Mouse (Mus musculus): ENCODE data around the gene Cdyl2.

The Cdyl2 gene

DNA sequence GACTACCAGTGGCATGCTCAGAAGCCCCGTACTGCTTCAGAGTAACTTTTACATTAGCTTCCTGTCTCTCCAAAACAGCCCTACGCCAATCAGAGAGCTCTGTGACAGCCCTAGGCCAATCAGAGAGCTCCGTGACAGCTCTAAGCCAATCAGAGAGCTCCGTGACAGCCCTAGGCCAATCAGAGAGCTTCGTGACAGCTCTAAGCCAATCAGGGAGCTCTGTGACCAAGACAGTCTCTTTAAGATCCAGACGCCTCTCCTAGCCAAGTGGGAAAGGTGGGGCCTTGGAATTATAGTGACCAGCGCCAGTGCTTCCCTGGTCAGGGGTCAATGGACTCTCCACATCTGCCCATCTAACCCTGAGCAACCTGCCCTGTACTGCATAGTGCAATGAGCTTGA is 62.2 kb downstream of the Cdyl2 start:
- no peak for DNase-seq

DNA sequence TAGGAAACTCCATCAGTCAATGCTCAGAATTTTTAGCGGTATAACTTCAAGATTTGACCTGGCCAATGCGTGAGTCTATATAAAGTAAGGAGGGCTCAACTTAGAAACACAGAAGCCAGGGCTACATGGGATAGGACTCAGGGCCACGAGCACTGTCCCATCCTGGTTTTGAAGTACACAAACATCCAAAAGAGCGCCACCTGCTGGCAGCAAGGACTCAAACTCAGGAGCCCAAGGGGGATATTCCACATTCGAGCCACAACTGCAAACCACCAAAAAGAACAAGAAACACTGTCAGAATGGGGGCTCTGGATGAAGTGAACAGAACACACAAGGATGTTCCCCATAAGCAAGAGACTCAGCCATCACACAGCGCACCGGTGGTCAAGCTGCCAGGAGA is 63.8 kb downstream of the Cdyl2 start:
- DNase-seq, result no peak

GRCm38 (mm10) chr8:116666781-116667325 is 65.9 kb downstream of the Cdyl2 start:
- no peak for DNase-seq

DNA sequence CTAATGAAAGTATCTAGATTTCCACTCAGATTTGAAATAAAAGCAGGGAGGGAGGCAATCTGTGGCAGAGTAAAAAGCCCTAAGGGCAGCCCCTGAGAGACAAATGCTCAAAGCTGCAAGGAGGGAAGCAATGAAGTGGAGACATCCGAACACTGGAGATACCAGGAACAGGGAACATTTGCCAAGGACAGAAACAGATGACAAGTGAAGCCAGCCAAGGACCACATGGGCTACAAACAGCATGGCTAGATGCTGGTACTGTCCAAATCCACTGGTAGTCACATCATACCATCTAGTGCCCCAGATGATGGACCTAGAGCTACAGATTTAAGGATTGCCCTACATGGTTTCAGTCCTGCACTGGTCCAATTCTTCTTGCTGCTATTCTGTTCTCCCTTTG is 71.3 kb downstream of the Cdyl2 start:
- no peak for DNase-seq

- DNase-seq, result no peak
Observed at GRCm38 (mm10) chr8:116656811-116657210, 76.0 kb downstream of the Cdyl2 start.

DNA sequence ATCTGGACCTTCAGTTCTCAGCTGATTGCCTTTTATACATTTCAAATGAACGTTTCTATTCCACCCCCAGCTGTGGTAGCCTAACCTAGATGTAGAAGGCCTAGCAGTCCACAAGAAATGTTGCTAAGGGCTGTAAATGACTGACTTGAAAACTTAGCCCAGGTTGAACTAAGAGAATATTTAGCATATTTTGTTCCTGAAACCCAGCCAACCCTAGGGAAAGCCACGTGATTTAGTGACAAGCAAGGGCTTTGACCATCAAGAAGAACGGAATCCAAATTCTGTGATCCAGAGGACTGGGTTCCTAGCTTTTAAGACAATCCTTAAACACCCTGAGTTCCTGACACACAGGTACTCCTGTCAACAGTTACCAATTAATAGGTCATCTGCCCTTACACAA is 77.9 kb downstream of the Cdyl2 start:
- no peak for DNase-seq

GRCm38 (mm10) chr8:116652949-116653348 is 79.8 kb downstream of the Cdyl2 start:
- peak; percentile 21 for DNase-seq

DNA sequence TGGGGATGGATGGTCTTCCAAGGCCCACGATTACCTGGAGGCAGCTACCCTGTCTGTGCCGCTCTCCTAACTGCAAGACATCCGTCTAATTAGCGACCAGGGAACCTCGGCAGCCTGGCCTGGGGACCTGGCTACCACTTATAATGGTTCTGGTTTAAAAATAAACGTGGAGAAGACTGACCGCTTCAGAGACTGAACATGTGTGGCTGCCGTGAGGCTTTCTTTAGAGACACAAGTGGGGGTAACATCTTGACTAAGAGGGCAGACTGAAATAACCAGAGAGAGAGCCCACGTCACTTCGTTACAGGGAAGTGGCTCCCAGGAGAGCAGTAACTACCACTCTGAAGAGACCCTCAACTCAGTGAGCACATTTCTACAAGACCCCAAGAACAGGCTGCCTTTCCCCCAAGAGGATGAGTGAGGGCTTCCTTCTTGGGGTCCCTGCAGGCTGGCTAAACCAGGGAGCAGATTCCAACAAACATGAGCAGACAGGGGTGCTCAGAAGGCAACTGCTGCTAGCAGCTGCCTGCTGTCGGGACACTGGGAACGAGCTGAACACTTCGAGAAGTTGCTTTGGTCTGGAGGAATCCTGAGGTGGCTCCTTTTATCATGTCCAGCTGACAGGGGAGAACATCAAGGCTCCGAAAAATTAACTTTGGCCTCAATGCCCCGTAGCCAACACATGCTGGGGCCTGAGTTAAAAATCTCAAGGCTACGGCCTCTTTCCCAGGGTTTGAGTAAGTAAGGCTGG is 82.6 kb downstream of the Cdyl2 start:
- no peak for DNase-seq

DNA sequence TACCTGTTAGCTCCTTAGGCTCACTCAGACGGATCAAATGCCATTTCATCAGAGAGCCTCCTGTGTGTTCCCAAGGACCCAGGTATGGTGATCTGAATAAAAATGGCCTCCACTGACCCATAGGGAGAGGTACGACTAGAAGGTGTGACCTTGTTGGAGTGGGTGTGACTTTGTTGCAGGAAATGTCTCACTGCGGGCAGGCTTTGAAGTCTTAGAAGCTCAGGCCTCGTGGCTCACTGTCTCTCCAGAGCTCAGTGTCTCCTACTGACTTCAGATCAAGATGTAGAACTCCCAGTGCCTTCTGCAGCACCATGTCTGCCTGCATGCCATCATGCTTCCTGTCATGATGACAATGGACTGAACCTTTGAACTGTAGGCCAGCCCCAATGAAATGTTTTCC is 87.4 kb downstream of the Cdyl2 start:
- no peak for DNase-seq

DNA sequence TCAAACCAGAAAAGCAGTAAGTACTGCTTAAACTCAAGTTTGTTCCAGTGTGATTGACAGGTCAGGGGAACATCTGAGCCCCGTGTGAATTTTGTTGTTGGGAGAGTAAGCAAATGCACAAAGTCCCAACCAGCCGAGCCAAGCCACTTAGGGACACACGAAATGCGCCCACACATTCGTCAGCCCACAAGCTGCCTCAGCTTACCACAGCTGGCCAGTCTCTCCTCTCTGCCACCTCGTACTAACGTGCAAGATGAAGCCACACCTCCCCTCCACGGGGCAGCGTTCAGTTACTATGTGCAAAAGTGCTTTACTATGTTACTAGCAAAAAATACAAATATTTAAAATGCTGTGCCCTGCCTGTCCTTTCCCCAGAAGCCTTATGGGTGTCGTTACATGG is 91.9 kb downstream of the Cdyl2 start:
- DNase-seq, result no peak

- DNase-seq, result no peak
Observed at GRCm38 (mm10) chr8:116637998-116638397, 94.8 kb downstream of the Cdyl2 start.

DNA sequence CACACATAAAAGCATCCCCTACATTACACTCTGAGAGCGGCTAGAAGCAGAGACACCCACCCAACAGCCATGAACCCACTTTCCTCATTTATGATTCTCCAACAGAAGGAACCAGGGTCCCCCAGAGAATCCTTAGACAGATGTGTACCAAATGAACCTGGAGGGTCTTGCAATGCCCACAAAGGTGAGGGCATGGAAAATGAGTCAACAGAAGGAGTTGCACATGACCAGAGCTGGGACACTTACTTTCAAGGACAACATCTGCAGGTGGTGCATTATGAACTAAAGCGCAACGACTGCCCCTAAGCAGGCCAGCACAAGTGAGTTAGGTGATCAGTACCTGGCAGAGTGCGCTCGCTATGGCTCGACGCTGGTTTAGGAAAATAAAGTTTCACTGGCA is 95.6 kb downstream of the Cdyl2 start:
- no peak for DNase-seq

DNA sequence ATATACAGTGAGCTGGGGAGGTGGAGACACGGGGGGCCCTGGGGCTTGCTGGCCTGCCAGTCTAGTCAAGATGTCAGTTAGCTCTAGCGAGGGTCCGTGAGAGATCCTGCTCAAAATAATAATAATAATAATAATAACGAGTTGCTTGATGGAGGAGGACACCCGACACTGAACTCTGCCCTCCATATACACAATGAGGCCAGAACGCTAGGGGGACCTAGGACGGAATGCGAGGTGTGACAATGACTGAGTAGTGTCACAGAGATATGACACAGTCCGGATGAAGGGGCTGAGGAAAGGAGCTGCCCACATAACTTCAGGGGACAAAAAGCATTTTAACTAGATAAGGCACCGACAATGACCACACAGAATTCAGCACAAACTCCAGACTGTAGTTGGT is 96.4 kb downstream of the Cdyl2 start:
- DNase-seq, result no peak

DNA sequence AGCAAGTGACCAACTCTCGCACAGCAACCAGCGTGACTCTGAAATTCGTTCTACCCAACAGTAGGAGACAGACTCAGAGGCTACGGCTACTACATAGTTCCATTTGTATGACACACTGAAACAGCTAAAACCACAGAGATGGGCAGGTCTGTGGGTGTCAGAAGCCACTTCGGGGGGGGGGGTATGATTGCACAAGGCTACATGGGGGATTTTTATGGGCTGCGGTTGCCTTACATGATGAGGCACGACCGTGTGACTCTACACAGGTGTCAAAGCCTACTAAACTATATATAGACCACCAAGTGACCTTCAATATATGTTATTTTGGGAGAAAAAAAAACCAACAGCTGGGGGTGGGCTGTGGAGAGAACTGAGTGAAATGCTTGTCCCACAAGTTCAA is 96.8 kb downstream of the Cdyl2 start:
- no peak for DNase-seq

- no peak for DNase-seq
Observed at GRCm38 (mm10) chr8:116635261-116635660, 97.5 kb downstream of the Cdyl2 start.

GRCm38 (mm10) chr8:116634436-116634835 is 98.4 kb downstream of the Cdyl2 start:
- DNase-seq, result no peak

DNA sequence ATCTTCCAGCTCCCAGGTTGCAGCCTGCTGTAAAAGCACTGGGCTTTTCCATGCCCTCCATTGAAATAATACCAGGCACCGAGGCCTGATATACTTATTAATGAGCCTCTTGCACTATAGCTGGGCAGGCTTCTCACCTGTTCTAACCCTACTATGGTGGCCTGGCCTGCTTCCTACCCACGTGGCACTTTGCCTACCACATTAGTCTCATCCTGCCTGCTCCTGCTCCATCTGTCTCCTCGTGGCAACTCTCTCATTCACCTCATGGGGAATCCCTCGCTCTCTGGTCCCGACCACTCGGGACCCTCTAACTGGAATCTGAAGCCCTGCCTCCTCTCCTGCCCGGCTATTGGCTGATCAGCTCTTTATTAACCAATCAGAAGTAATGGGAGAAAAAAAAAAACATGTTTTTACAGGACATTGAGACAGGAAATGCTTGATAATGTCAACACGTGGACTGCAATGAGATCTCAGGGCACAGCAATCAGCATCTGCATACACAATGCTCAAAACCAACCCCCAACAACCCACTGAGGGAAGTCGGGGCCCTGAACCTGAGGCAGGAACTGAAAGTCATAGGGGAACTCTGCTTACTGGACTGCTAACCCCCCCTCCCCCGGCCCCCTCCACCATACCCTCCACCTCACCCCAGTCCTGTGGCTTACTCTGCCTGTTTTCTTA is 99.2 kb downstream of the Cdyl2 start:
- peak; percentile 70 for DNase-seq

- DNase-seq, result no peak
Observed at GRCm38 (mm10) chr8:116630066-116630465, 102.7 kb downstream of the Cdyl2 start.

GRCm38 (mm10) chr8:116628975-116629374 is 103.8 kb downstream of the Cdyl2 start:
- DNase-seq, result no peak

DNA sequence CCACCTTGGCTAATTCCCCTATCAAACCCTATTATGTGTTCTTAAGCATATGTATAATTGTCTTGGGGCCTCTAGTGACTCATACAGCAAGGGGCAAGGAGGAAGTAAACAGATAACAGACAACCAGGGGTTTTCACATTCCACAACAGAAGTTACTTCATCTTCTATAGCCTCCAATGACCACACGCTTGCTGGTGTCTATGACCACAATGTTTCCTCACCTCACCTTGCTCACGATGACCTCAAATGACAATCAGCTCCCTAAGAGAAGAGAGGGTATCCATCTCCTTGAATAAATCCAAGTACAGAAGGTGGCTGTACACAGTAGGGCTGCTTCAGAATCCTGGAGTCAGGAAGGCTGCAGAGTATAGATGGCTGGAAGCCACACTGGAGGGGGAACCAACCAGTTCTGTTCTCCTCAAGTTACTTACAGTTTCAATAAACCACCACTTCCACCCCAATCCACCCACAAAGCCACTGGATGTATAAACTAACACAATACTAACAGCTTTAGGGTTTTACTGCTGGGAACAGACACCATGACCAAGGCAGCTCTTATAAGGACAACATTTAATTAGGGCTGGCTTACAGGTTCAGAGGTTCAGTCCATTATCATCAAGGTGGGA is 104.8 kb downstream of the Cdyl2 start:
- DNase-seq, result no peak

DNA sequence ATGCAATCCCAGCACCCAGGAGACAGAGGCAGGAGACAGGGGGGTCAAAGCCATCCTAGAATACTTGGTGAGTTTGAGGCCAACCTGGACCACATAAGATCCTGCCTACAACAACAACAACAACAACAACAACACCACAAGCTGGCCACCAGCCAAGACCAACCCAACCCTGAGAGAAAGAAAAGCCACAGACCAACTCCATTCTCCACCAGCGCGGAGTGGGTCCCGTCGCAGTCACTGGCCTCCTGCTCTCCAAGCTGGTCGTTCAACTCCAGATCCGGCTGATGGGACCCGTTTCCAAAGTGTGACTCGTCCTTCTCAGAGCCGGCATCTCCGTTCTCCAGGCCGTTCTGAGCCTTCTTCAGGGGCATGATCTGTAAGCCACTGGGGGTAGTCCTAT is 109.2 kb downstream of the Cdyl2 start:
- DNase-seq, result no peak

DNA sequence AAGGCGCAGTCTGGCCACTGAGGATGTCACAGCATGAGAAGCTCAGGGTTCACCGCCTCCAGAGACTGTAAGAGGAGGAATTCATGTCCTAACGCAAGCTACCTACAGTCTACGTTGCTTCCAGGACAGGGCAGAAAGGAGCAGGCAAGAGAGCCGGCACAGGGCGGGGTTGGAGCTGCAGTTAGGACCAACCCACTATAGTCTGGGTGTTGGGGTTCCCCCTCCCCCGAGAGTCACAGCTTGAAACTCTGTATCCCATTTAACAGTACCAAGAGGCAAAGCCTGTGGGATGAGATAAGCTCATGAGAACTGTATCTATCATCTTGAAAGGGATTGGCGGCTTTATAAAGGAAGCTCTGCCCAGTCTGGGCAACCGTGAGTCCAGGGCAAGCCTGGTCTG is 110.5 kb downstream of the Cdyl2 start:
- DNase-seq, result no peak

GRCm38 (mm10) chr8:116621158-116621961 is 111.4 kb downstream of the Cdyl2 start:
- DNase-seq, result no peak
